Mouse (Mus musculus): ENCODE measurements around the gene Odf2l. TPM values are rescaled to one million over a fixed set of nuclear protein-coding genes. Genes with fewer than 3 reads are reported as not detected.

Odf2l gene
- polyA plus RNA-seq, 1 experiment from 2014 or later, result 23.7 TPM

DNA sequence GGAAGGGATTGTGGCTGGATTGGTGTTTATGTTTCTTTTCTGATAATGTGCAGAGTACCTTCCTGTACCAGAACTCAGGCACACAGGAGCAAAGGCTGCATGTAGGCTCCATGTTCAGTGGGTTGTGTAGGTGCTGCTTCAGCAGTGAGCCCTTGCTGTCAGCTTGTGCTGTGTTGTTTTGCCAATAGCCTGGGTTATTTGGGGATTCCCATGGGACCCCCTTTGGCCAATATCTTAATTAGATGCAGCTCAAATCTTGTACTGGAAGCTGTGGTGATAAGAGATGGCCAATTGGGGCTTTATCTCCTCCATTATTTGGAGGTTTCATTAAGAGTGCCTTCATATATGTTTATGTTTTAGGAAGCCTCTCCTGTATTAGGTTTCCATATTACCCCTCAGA, 24.5 kb downstream of the Odf2l start:
- Histone ChIP-seq H3K36me3 (peaks cover 24% of the 10 kb centered on the region), H3K27me3 (no peaks in the 10 kb centered on the region)
- no peak for ATAC-seq (ENCODE audit: insufficient number of reproducible peaks, insufficient read depth, low FRiP score, low TSS enrichment, low read depth)

DNA sequence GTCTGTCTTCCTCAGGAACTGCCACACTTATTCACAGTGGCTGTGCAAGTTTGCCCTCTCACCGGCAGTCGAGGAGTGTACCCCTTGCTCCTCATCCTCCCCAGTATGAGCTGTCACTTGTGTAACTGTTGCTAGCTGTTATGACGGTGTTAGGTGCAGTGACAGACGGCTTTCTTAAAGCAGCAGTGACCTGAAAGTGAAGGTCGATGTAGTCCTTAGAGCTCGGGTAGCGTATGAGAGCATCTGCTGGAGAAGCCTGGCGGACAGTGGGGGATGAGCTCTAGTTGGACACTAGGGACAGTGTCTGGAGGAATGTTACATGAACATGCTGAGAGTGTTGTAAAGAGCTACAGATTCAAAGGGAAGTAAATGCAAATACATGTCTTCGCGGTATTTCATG, 25.5 kb downstream of the Odf2l start:
- WGBS, result 89% methylated on average over 10 of the region's 10 CpGs
- H3K9ac ChIP-seq (replicated peaks), result no peak overlapping the region
- no peak overlapping the region for H3K4me3 ChIP-seq (replicated peaks)
- no peaks in the 10 kb centered on the region for H3K9me3 ChIP-seq
- H3K27ac ChIP-seq, result no peak overlapping the region
- no peak for ATAC-seq (ENCODE audit: insufficient number of reproducible peaks, insufficient read depth, low FRiP score, low TSS enrichment, low read depth)
- H3K36me3 ChIP-seq, result peaks cover 19% of the 10 kb centered on the region
- no peaks in the 10 kb centered on the region for H3K4me1 ChIP-seq (replicated peaks)
- H3K4me2 ChIP-seq, result no peak overlapping the region
- H3K27me3 ChIP-seq, result no peaks in the 10 kb centered on the region

More for the DNA sequence above, 24.5 kb downstream of the Odf2l start:
- no peaks in the 10 kb centered on the region for H3K9me3 ChIP-seq
- H3K9ac ChIP-seq (replicated peaks), result no peak overlapping the region
- H3K4me3 ChIP-seq (replicated peaks), result no peak overlapping the region
- H3K27ac ChIP-seq, result no peak overlapping the region
- no peak overlapping the region for H3K4me2 ChIP-seq
- no peaks in the 10 kb centered on the region for H3K4me1 ChIP-seq (replicated peaks)

DNA sequence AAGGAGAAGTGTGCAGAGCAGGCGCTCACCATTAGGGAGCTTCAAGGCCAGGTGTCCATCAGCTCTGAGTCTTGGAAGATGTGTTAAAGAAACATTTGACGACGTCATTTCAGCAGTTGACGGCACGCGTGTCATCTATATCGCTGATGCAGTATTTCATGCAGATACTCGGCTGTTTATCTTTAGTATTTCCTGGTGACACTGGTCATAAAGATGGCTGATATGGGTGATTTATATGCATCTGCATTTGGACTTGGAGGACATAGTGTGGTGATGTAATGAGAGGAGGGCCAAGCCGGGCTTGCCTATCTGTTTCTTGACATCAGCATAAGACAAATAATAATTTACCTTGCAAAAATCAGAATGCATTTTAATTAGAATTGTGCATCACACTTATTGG, 28.5 kb downstream of the Odf2l start:
- Histone ChIP-seq H3K27ac (no peak overlapping the region), H3K4me1 (replicated peaks) (no peaks in the 10 kb centered on the region), H3K9ac (replicated peaks) (no peak overlapping the region), H3K36me3 (peaks cover 33% of the 10 kb centered on the region), H3K27me3 (no peaks in the 10 kb centered on the region), H3K9me3 (no peaks in the 10 kb centered on the region), H3K4me3 (replicated peaks) (no peak overlapping the region), H3K4me2 (no peak overlapping the region)
- WGBS, result 96% methylated on average over 9 of the region's 9 CpGs
- ATAC-seq (ENCODE audit: insufficient number of reproducible peaks, insufficient read depth, low FRiP score, low TSS enrichment, low read depth), result no peak

DNA sequence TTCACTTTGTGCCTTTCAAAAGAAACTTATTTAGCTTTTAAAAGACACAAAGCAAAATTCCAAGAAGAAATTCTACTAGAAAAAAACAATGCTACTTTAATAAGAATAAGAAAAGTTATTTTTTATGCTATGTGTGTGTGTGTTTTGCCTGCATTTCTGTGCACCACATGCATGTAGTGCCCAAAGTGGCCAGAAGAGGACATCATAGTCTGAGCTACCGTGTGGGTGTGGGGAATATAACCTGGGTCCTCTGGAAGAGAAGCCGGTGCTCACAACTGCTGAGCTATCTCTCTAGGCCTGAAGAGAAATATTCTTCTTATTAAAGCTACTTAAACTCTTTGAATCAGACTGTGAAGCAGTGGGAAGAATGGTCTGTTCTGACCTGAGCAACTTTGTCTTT, 29.1 kb downstream of the Odf2l start:
- WGBS, result 80% methylated on average over 2 of the region's 2 CpGs
- no peak overlapping the region for H3K9ac ChIP-seq (replicated peaks)
- no peak for ATAC-seq (ENCODE audit: insufficient number of reproducible peaks, insufficient read depth, low FRiP score, low TSS enrichment, low read depth)

DNA sequence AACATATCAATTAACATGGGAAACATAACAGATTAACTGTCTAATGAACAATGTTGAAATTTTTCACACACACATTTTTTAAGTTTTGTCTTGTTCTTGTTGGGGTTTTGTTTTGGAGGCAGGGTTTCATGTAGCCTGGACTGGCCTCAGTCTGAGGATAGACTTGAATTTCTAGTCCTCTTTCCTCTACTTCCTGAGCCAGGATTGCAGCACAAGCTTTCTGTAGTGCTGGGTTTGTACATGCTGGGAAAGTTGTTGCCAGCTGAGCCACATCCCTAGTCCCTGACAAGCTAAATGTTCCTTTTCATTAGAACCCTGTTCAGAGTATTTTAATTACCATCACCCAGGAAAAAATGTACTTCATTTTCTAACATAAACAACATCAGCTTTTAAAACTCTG, 29.6 kb downstream of the Odf2l start:
- Histone ChIP-seq H3K27ac (no peak overlapping the region), H3K36me3 (peaks cover 36% of the 10 kb centered on the region), H3K4me2 (no peak overlapping the region), H3K27me3 (no peaks in the 10 kb centered on the region), H3K4me1 (replicated peaks) (no peaks in the 10 kb centered on the region), H3K9me3 (no peaks in the 10 kb centered on the region), H3K4me3 (replicated peaks) (no peak overlapping the region), H3K9ac (replicated peaks) (no peak overlapping the region)
- no peak for ATAC-seq (ENCODE audit: insufficient number of reproducible peaks, insufficient read depth, low FRiP score, low TSS enrichment, low read depth)

More for the DNA sequence above, 29.1 kb downstream of the Odf2l start:
- Histone ChIP-seq H3K9me3 (no peaks in the 10 kb centered on the region), H3K4me3 (replicated peaks) (no peak overlapping the region), H3K27ac (no peak overlapping the region), H3K27me3 (no peaks in the 10 kb centered on the region), H3K4me2 (no peak overlapping the region), H3K36me3 (peaks cover 36% of the 10 kb centered on the region), H3K4me1 (replicated peaks) (no peaks in the 10 kb centered on the region)

DNA sequence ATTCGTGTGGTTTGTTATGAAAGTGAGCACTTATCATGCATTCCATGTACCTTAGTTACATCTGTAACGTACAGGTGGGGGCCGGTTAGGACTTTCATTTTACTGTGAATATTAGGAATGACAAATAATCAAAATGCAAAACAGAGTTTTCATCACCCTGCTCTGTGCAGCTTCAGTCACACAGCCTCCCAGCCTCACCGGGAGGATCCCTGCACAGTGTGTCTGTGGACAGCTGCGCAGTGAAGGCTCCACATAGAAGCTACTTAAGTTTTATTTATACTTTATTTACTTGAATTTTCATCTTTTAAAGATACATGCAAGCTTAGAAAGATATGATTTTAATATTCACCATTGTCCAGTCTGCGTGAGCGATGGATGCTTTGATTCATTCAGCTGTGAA, 32.7 kb downstream of the Odf2l start:
- H3K4me2 ChIP-seq, result no peak overlapping the region
- no peak overlapping the region for H3K27ac ChIP-seq
- no peaks in the 10 kb centered on the region for H3K27me3 ChIP-seq
- no peaks in the 10 kb centered on the region for H3K9me3 ChIP-seq
- no peak overlapping the region for H3K4me3 ChIP-seq (replicated peaks)
- peaks cover 54% of the 10 kb centered on the region for H3K36me3 ChIP-seq
- ATAC-seq (ENCODE audit: insufficient number of reproducible peaks, insufficient read depth, low FRiP score, low TSS enrichment, low read depth), result no peak
- no peak overlapping the region for H3K9ac ChIP-seq (replicated peaks)
- no peaks in the 10 kb centered on the region for H3K4me1 ChIP-seq (replicated peaks)
- 94% methylated on average over 7 of the region's 7 CpGs for WGBS

DNA sequence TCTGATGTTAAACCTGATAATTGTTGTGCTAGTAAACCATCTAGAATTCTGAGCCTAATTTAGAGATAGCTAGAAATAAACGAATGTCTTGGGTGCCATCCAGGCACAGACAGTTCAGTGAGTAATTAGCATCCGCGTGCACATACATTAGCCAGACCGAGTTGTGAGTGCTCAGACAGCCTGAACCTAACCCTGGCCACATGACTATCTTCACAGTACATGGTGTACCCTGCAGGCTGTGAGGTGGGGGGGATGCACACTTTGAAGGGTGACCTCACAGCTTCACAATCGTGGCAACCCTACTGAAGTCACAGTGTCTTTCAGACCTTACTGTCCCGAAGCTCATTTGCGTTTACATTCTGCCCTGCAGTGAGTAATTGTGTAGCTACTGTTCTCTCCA, 33.5 kb downstream of the Odf2l start:
- Histone ChIP-seq H3K27ac (no peak overlapping the region), H3K4me2 (no peak overlapping the region), H3K4me1 (replicated peaks) (no peaks in the 10 kb centered on the region), H3K9ac (replicated peaks) (no peak overlapping the region), H3K36me3 (peaks cover 46% of the 10 kb centered on the region), H3K9me3 (no peaks in the 10 kb centered on the region), H3K4me3 (replicated peaks) (no peak overlapping the region), H3K27me3 (no peaks in the 10 kb centered on the region)
- 74% methylated on average over 7 of the region's 7 CpGs for WGBS
- no peak for ATAC-seq (ENCODE audit: insufficient number of reproducible peaks, insufficient read depth, low FRiP score, low TSS enrichment, low read depth)

DNA sequence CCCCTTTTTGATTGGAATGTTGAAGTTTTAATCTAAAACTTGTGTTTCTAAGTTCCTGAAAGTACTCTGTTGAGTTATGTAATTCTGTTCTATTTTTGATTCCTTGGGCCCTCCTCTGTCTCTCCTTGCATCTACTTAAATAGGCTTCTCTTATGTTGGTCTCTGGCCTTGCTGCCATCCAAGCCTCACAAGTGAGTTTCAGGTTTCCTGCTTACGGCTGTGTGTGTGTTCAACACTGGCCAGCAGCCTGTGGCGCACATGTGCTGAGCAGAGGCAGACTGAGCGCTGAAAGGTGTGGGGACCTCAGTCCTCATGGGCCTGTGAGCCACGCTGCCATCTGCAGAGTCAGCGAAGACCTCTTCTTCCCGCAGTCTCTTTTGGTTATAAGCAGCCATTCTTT, 38.5 kb downstream of the Odf2l start:
- Histone ChIP-seq H3K27ac (0 out of 2 replicates have a peak overlapping the region, but pooled peaks have one; percentile 23), H3K27me3 (no peaks in the 10 kb centered on the region), H3K36me3 (peaks cover 27% of the 10 kb centered on the region; the same call in 1 of the 2 replicates), H3K9me3 (peaks cover 4% of the 10 kb centered on the region; the same call in 1 of the 2 replicates), H3K4me3 (replicated peaks) (no peak overlapping the region), H3K4me1 (replicated peaks) (no peaks in the 10 kb centered on the region), H3K9ac (replicated peaks) (no peak overlapping the region), H3K4me2 (no peak overlapping the region)
- WGBS, result 65% methylated on average over 6 of the region's 6 CpGs
- no peak for ATAC-seq (ENCODE audit: insufficient number of reproducible peaks, insufficient read depth, low FRiP score, low TSS enrichment, low read depth)

DNA sequence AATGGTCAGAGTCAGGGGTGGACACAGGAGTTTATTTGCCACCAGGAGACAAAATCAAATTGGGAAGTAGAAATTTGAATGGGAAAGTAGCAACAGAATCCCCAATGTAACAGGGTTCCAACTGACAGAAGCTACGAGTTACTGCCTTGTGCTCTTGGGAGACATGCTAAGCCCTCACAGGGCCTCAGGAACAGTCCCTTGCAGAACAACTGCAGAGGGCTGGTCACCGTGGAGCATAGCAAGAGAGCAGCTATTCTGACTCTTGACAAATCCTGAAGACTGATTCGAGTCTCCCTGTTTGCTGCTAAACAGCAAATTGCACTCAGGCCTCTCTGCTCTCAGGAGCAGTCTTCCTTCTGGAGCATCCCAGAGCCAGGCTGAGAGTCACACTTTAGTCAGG, 40.1 kb downstream of the Odf2l start:
- Histone ChIP-seq H3K4me1 (replicated peaks) (no peaks in the 10 kb centered on the region), H3K4me3 (replicated peaks) (no peak overlapping the region), H3K27me3 (no peaks in the 10 kb centered on the region), H3K9ac (replicated peaks) (no peak overlapping the region), H3K36me3 (peaks cover 24% of the 10 kb centered on the region; the same call in 1 of the 2 replicates), H3K27ac (no peak overlapping the region), H3K4me2 (no peak overlapping the region), H3K9me3 (peaks cover 4% of the 10 kb centered on the region; the same call in 1 of the 2 replicates)
- WGBS, result 84% methylated on average over 3 of the region's 3 CpGs
- no peak for ATAC-seq (ENCODE audit: insufficient number of reproducible peaks, insufficient read depth, low FRiP score, low TSS enrichment, low read depth)

DNA sequence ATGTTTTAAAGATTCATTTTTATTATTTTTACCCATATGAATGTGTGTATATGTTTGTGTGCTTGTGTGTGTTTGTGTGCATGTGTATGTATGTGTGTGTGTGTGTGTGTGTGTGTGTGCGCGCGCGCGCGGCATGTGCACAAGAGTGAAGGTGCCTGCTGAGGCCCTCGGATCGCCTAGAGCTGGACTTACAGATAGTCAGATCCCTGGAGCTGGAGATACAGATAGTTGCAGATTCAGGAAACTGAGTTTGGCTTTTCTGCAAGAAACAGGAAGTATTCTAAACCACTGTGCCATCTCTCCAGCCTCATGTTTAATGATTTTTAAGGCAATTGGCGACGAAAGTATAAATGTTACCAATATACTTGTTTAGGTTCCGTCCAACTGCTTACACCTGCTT, 48.4 kb downstream of the Odf2l start:
- Histone ChIP-seq H3K4me2 (no peak overlapping the region), H3K36me3 (no peaks in the 10 kb centered on the region), H3K27me3 (no peaks in the 10 kb centered on the region), H3K9me3 (no peaks in the 10 kb centered on the region), H3K4me3 (replicated peaks) (no peak overlapping the region), H3K9ac (replicated peaks) (no peak overlapping the region), H3K27ac (no peak overlapping the region), H3K4me1 (replicated peaks) (no peaks in the 10 kb centered on the region)
- 95% methylated on average over 11 of the region's 11 CpGs for WGBS
- ATAC-seq (ENCODE audit: insufficient number of reproducible peaks, insufficient read depth, low FRiP score, low TSS enrichment, low read depth), result no peak

DNA sequence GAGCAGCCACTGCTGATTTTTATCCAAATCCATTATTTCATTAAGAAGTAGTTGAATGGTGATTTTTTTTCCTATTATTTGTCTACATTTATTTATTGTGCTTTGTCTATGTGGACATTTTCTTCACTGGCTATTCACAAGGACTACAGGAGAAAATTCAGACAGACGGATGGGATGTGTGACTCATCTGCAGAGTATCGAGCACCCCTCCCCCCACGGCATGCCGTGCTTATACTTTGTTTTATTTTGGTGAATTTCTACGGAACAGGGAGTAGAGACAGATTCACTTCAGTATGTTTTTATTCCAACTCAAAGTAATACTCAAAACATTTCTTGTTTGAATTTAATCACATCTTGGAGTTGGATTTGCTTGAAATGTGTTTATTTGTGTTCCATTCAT, 49.4 kb downstream of the Odf2l start:
- no peak for ATAC-seq (ENCODE audit: insufficient number of reproducible peaks, insufficient read depth, low FRiP score, low TSS enrichment, low read depth)
- no peak overlapping the region for H3K9ac ChIP-seq (replicated peaks)
- no peaks in the 10 kb centered on the region; the same call in 1 of the 2 replicates for H3K4me1 ChIP-seq (replicated peaks)
- H3K36me3 ChIP-seq, result no peaks in the 10 kb centered on the region
- no peak overlapping the region for H3K4me2 ChIP-seq
- H3K9me3 ChIP-seq, result no peaks in the 10 kb centered on the region
- 88% methylated on average over 5 of the region's 5 CpGs for WGBS
- no peaks in the 10 kb centered on the region for H3K27me3 ChIP-seq
- no peak overlapping the region for H3K27ac ChIP-seq
- no peak overlapping the region for H3K4me3 ChIP-seq (replicated peaks)

DNA sequence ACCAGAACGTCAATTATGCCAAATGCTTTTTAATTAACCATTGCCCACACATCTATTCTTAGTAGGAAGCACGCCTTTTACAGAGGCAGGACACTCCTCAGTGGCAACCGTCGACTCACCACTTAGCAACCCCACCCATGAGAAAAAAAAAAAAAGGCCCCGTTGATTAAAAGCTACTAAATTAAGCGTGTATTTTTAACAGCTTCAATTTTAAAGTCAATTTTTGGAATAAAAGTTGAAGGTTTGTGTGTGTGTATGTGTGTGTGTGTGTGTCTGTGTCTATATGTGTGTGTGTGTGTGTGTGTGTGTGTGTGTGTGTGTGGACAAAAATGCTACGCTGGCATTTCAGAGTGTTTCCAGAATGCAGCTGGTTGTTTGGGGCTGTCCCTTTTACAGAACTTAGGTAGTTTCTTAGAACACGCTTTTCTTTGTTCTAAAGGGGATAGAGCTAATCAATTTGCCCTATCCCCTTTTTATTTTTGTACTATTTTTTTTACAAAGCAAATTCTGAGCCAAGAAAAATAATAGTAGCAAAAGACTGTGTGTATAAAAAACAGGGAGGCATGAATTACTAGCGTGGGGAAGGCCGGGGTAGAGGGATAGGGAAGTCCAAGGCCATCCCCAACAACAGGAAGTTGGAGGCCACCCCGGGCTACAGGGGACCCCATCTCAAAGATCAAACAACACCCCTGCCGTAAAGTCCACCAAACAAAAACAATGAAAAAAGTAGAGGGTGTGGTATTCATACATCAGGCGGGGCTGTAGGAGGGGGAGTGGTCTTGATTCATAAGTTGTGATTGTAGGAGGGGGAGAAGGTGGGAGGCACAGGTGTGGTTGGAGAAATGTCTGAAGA, 50.7 kb downstream of the Odf2l start:
- no peak for ATAC-seq (ENCODE audit: insufficient number of reproducible peaks, insufficient read depth, low FRiP score, low TSS enrichment, low read depth)
- no peaks in the 10 kb centered on the region for H3K27me3 ChIP-seq
- H3K4me2 ChIP-seq, result no peak overlapping the region

More for the DNA sequence above, 50.7 kb downstream of the Odf2l start:
- Histone ChIP-seq H3K4me3 (replicated peaks) (no peak overlapping the region), H3K4me1 (replicated peaks) (no peaks in the 10 kb centered on the region; the same call in 1 of the 2 replicates), H3K9ac (replicated peaks) (no peak overlapping the region), H3K36me3 (no peaks in the 10 kb centered on the region), H3K9me3 (no peaks in the 10 kb centered on the region), H3K27ac (no peak overlapping the region)
- 61% methylated on average over 13 of the region's 13 CpGs for whole genome bisulfite sequencing
